Mouse (Mus musculus): ENCODE results near the gene Rnf144a. TPM values are rescaled to one million over a fixed set of nuclear protein-coding genes. Genes with fewer than 3 reads are reported as not detected.

Rnf144a gene
- polyA plus RNA-seq, 1 experiment, result 0.17 TPM

DNA sequence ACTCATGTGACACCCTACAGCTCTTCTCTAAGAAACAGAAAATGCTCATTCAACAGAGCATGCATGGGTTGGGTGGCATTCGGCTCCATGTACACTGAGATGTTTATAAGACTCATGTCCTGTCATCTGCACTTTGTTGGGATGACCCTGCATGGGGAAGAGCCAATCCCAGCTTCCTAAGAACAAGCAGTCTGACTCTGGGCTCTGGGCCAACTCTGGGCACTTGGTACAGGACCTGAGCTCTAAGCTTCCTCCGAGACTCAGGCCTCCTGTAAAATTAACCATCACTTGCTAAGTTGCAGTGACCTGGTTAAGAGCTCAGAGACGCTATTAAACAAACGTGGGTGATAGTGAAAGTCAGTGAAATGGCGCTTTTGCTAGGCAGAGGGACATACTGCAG, 55.2 kb downstream of the Rnf144a start:
- no peak for TF ChIP-seq CTCF (IDR thresholded peaks at IDR 0.05; ENCODE audit: low read depth, low read length)
- no peak for TF ChIP-seq POLR2A (IDR thresholded peaks at IDR 0.05; ENCODE audit: borderline replicate concordance, low read depth, low read length)
- Histone ChIP-seq H3K27ac (ENCODE audit: insufficient read depth, low read depth, low read length) (no peak overlapping the region), H3K4me1 (ENCODE audit: control insufficient read depth, insufficient read depth, low read length) (no peaks in the 10 kb centered on the region)

DNA sequence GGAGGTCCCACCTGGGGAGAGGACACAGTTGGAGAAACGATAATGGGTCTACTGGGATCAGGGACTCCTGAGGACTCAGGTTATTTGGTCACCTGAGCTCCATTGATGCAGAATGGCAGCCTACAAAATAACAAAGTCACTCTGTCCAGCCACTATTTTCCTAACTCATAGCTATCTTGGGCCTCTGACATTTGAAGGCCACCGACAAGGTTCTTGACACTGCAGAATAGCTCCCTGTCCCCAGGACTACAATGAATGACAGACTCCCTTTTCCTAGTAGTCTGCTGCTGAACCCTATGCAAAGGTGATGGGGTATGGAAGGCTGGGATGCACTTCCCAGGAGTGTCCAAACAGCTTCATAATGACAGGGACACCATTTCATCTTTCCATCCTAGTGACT, 55.8 kb downstream of the Rnf144a start:
- Histone ChIP-seq H3K4me1 (ENCODE audit: control insufficient read depth, insufficient read depth, low read length) (no peaks in the 10 kb centered on the region), H3K4me3 (ENCODE audit: insufficient read depth, low read length) (no peak overlapping the region)
- no peak for TF ChIP-seq CTCF (IDR thresholded peaks at IDR 0.05; ENCODE audit: low read depth, low read length)
- no peak for TF ChIP-seq POLR2A (IDR thresholded peaks at IDR 0.05; ENCODE audit: borderline replicate concordance, low read depth, low read length)

More for the DNA sequence above, 55.2 kb downstream of the Rnf144a start:
- no peak overlapping the region for H3K4me3 ChIP-seq (ENCODE audit: insufficient read depth, low read length)

DNA sequence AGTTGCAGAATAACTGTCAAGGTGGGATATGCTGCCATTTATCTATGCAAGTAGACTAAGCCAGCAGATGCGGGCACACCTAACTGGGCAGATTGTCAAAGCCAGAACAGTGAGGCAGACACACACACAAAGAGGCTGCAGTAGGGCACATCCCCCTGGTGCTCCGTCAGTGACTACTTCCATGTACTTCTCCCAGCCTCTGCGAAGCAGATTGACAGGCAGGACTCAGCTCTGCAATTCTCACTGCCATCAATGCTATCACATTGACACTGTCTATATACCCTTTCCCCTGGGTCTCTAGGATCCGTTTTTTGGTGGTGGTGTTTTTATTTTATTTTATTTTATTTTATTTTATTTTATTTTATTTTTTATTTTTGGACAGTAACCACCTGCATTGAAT, 57.8 kb downstream of the Rnf144a start:
- TF ChIP-seq POLR2A (IDR thresholded peaks at IDR 0.05; ENCODE audit: borderline replicate concordance, low read depth, low read length) (no peak), CTCF (IDR thresholded peaks at IDR 0.05; ENCODE audit: low read depth, low read length) (no peak)
- no peak overlapping the region for H3K27ac ChIP-seq (ENCODE audit: insufficient read depth, low read depth, low read length)

More for the DNA sequence above, 55.8 kb downstream of the Rnf144a start:
- no peak overlapping the region for H3K27ac ChIP-seq (ENCODE audit: insufficient read depth, low read depth, low read length)

DNA sequence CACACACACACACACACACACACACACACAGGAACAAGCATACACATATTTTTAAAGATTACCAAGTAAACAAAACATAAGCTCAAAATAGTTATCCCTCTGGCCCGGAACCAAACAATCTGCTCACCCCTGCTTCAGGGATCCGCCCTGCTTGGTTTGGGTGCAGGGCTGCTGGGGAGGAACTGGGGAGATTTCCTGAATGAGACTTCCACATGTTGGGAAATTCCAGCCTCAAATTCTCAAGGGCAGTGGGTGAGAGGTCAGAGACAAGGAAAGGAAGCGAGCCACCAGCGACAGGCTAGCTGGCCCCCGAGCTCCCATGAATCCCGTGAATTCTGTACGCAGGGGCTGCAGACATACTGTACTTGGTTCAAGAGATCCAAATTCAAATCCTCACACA, 58.9 kb downstream of the Rnf144a start:
- H3K27ac ChIP-seq (ENCODE audit: insufficient read depth, low read depth, low read length), result no peak overlapping the region
- no peak overlapping the region for H3K4me3 ChIP-seq (ENCODE audit: insufficient read depth, low read length)
- no peak for TF ChIP-seq CTCF (IDR thresholded peaks at IDR 0.05; ENCODE audit: low read depth, low read length)
- no peak for TF ChIP-seq POLR2A (IDR thresholded peaks at IDR 0.05; ENCODE audit: borderline replicate concordance, low read depth, low read length)
- H3K4me1 ChIP-seq (ENCODE audit: control insufficient read depth, insufficient read depth, low read length), result no peaks in the 10 kb centered on the region

More for the DNA sequence above, 57.8 kb downstream of the Rnf144a start:
- Histone ChIP-seq H3K4me1 (ENCODE audit: control insufficient read depth, insufficient read depth, low read length) (no peaks in the 10 kb centered on the region), H3K4me3 (ENCODE audit: insufficient read depth, low read length) (no peak overlapping the region)

DNA sequence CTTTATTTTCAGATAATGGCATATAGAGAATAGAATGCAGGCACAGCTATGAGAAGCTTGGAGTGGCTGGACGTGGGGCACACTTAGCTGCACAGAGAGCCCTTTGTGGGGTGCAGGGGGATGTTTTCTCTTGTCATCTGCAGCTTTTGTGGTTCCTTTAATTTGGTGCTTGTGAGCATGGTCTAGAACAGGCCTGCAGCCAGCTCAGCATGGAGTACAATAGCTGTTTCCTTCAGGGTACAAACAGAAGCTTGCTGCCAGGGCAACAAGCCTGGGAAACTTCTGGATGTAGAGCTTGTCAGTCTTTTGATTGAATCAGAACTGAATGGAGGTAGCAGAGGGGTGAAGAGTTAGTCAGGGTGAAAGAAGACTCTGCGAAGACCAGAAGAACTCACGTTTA, 63.7 kb downstream of the Rnf144a start:
- Histone ChIP-seq H3K4me3 (ENCODE audit: insufficient read depth, low read length) (no peak overlapping the region), H3K27ac (ENCODE audit: insufficient read depth, low read depth, low read length) (no peak overlapping the region), H3K4me1 (ENCODE audit: control insufficient read depth, insufficient read depth, low read length) (no peaks in the 10 kb centered on the region)
- TF ChIP-seq CTCF (IDR thresholded peaks at IDR 0.05; ENCODE audit: low read depth, low read length) (no peak), POLR2A (IDR thresholded peaks at IDR 0.05; ENCODE audit: borderline replicate concordance, low read depth, low read length) (no peak)

DNA sequence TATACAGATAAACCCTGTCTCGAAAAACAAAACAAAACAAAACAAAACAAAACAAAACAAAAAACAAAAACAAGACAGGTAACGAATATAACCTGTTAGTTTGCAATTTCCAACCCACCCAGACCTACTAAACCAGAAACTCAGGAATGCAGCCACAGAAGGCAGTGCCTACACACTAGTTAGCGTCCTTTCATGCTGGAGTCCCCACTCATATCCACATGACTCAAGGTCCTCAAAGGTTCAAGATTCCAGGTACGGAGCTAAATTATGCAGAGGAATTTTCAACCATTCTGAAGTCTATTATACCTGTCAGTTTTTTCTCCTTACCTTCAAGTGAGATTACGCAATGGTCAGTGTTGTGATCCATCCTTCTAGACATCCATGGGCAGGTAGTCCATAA, 70.6 kb downstream of the Rnf144a start:
- no peak overlapping the region for H3K4me3 ChIP-seq (ENCODE audit: insufficient read depth, low read length)
- no peaks in the 10 kb centered on the region for H3K4me1 ChIP-seq (ENCODE audit: control insufficient read depth, insufficient read depth, low read length)
- H3K27ac ChIP-seq (ENCODE audit: insufficient read depth, low read depth, low read length), result no peak overlapping the region
- no peak for TF ChIP-seq POLR2A (IDR thresholded peaks at IDR 0.05; ENCODE audit: borderline replicate concordance, low read depth, low read length)
- no peak for TF ChIP-seq CTCF (IDR thresholded peaks at IDR 0.05; ENCODE audit: low read depth, low read length)

DNA sequence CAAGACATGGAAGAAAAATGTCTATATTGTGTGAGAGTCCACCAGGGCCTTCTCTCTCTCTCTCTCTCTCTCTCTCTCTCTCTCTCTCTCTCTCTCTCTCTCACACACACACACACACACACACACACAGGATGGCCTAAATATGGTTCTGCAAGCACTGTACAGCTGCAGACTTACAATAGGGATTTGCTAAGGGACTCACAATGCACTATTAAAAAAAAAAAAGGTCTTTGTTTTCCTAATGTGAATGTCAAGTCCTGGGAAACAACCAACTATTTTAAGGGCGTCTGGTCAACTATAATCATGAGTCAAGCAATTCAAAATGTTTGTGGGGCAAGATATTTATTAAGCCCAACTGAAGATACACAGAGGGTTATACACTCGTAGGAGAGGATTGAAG, 71.9 kb downstream of the Rnf144a start:
- H3K27ac ChIP-seq (ENCODE audit: insufficient read depth, low read depth, low read length), result no peak overlapping the region
- H3K4me1 ChIP-seq (ENCODE audit: control insufficient read depth, insufficient read depth, low read length), result no peaks in the 10 kb centered on the region
- no peak overlapping the region for H3K4me3 ChIP-seq (ENCODE audit: insufficient read depth, low read length)
- TF ChIP-seq POLR2A (IDR thresholded peaks at IDR 0.05; ENCODE audit: borderline replicate concordance, low read depth, low read length), result no peak
- TF ChIP-seq CTCF (IDR thresholded peaks at IDR 0.05; ENCODE audit: low read depth, low read length), result no peak

DNA sequence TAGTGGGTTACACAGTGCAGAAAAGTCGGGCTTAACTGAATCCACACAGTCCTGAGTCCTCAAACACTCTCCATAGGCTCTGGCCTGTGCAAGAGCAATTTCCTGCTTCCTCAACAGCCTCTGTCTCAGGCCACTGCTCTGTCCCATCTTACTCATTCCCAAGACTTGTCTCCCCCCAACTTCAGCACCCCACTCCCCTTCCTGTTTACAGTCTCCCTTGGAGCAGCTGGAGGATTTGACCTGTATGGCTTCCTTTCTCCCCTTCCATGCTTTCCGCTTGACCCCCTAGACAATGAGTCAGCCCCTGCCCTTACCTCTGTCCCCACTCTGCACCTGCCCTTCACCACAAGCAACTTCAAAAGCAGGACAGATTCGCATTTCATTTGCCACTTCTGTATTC, 72.4 kb downstream of the Rnf144a start:
- TF ChIP-seq POLR2A (IDR thresholded peaks at IDR 0.05; ENCODE audit: borderline replicate concordance, low read depth, low read length), result no peak
- no peak for TF ChIP-seq CTCF (IDR thresholded peaks at IDR 0.05; ENCODE audit: low read depth, low read length)
- H3K4me3 ChIP-seq (ENCODE audit: insufficient read depth, low read length), result no peak overlapping the region
- no peak overlapping the region for H3K27ac ChIP-seq (ENCODE audit: insufficient read depth, low read depth, low read length)
- no peaks in the 10 kb centered on the region for H3K4me1 ChIP-seq (ENCODE audit: control insufficient read depth, insufficient read depth, low read length)

DNA sequence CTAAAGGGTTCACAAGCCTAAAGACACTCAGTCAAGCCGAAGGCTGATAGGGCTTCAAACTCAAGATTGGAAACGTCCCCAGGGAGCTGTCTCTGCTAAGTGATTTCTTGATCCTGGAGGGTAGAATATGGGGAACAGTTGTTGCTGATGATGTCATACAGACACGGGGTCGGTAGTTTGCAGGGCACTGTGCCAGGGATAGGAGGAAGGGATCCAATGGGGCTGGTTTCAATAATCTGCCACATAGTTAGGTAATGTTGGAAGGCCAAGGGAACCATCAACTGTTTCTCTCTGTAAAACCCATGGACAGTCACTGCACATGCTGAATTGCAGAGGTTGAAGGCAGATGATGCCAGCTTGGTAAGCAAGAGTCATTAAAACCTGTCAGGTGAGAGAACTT, 73.0 kb downstream of the Rnf144a start:
- Histone ChIP-seq H3K27ac (ENCODE audit: insufficient read depth, low read depth, low read length) (no peak overlapping the region), H3K4me1 (ENCODE audit: control insufficient read depth, insufficient read depth, low read length) (no peaks in the 10 kb centered on the region), H3K4me3 (ENCODE audit: insufficient read depth, low read length) (no peak overlapping the region)
- TF ChIP-seq CTCF (IDR thresholded peaks at IDR 0.05; ENCODE audit: low read depth, low read length) (no peak), POLR2A (IDR thresholded peaks at IDR 0.05; ENCODE audit: borderline replicate concordance, low read depth, low read length) (no peak)

DNA sequence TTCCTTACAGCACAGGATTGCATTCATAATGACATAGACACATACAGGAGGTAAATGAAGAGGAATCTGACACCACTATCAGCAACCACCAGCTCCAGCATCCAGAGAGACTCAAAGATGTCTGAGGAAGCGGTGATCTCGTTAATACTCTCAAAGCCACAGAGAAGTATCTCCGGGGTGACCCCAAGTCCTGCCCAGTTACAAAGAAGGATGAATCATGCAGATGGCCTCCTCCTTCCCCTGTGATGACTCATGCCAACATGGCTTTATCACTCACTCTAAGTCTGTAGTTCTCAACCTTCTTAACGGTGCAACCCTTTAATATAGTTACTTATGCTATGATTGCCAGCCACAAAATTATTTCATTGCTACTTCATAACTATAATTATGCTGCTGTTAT, 74.4 kb downstream of the Rnf144a start:
- Histone ChIP-seq H3K4me3 (ENCODE audit: insufficient read depth, low read length) (no peak overlapping the region), H3K4me1 (ENCODE audit: control insufficient read depth, insufficient read depth, low read length) (no peaks in the 10 kb centered on the region), H3K27ac (ENCODE audit: insufficient read depth, low read depth, low read length) (no peak overlapping the region)
- no peak for TF ChIP-seq POLR2A (IDR thresholded peaks at IDR 0.05; ENCODE audit: borderline replicate concordance, low read depth, low read length)
- no peak for TF ChIP-seq CTCF (IDR thresholded peaks at IDR 0.05; ENCODE audit: low read depth, low read length)

DNA sequence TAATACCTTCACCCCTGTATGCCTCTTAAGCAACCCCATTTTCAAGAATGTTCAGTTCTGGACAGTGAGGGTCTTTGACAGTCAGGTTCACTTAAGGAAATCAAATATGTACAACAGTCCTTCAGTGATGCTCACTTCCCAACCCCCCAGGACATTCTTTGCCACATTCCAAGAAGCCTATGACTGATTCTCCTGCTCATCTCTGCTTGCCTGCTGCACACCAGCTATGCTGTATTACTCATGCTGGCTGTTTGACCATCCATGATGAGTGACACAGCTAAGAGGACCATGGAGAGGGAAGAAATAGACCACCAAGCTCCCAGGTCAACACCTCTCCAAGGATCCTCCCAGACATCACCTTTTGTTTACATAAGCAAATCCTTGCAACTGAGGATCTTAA, 75.2 kb downstream of the Rnf144a start:
- Histone ChIP-seq H3K27ac (ENCODE audit: insufficient read depth, low read depth, low read length) (no peak overlapping the region), H3K4me3 (ENCODE audit: insufficient read depth, low read length) (no peak overlapping the region), H3K4me1 (ENCODE audit: control insufficient read depth, insufficient read depth, low read length) (no peaks in the 10 kb centered on the region)
- TF ChIP-seq CTCF (IDR thresholded peaks at IDR 0.05; ENCODE audit: low read depth, low read length) (no peak), POLR2A (IDR thresholded peaks at IDR 0.05; ENCODE audit: borderline replicate concordance, low read depth, low read length) (no peak)
